Mouse (Mus musculus) intestine, postnatal 0 days (tissue): ENCODE measurements around the gene Sobp. TPM values are rescaled to one million over a fixed set of nuclear protein-coding genes. Genes with fewer than 3 reads are reported as not detected.

Experiments used
- ATAC-seq: fragments of 200-750 bp; cut with Nextera tagmentation; 2 replicates; pipeline ENCODE4 v1.8.0; 2017; ENCODE audit warnings: mild to moderate bottlenecking, moderate TSS enrichment, moderate library complexity
- H3K27ac ChIP-seq: fragments of 300-500 bp; sonication (generic); 2 replicates; pipeline ENCODE4 v1.5.1; 2014; ENCODE audit warnings: mild to moderate bottlenecking, low read depth, low read length, moderate library complexity
- H3K27me3 ChIP-seq: fragments of 300-500 bp; sonication (generic); replicated peaks from 2 replicates; pipeline ENCODE4 v1.6.1; 2014; ENCODE audit warnings: low read length, mixed read lengths; ENCODE audit not compliant: control insufficient read depth, insufficient read depth
- H3K36me3 ChIP-seq: fragments of 300-500 bp; sonication (generic); 2 replicates; pipeline ENCODE4 v1.6.1; 2014; ENCODE audit warnings: mild to moderate bottlenecking, moderate library complexity; ENCODE audit not compliant: control insufficient read depth, insufficient read depth
- H3K4me1 ChIP-seq: fragments of 300-500 bp; sonication (generic); replicated peaks from 2 replicates; pipeline ENCODE4 v1.6.1; 2014; ENCODE audit warnings: antibody characterized with exemption, low read length, mixed read lengths; ENCODE audit not compliant: control insufficient read depth, insufficient read depth
- H3K4me2 ChIP-seq: fragments of 300-500 bp; sonication (generic); replicated peaks from 2 replicates; pipeline ENCODE4 v1.6.1; 2014; ENCODE audit warnings: low read depth, mild to moderate bottlenecking, moderate library complexity
- H3K4me3 ChIP-seq: fragments of 300-500 bp; sonication (generic); 2 replicates; pipeline ENCODE4 v1.5.1; 2014; ENCODE audit warnings: low read depth, low read length
- H3K9ac ChIP-seq: fragments of 300-500 bp; sonication (generic); 2 replicates; pipeline ENCODE4 v1.6.1; 2014; ENCODE audit warnings: mild to moderate bottlenecking, low read depth, low read length
- H3K9me3 ChIP-seq: fragments of 300-500 bp; sonication (generic); 2 replicates; pipeline ENCODE4 v1.6.1; 2016; ENCODE audit warnings: mixed run types; ENCODE audit not compliant: control insufficient read depth
- CTCF ChIP-seq: sonication (generic); IDR thresholded peaks from 2 replicates; pipeline ENCODE4 v1.5.1; 2016; ENCODE audit warnings: low read depth, mild to moderate bottlenecking, control low read depth, antibody characterized with exemption, moderate library complexity
- WGBS: fragments of 180-500 bp; shearing (Covaris S2); extraction: QIAGEN DNeasy Blood & Tissue Kit; methylation state at CpG from one replicate; pipeline ENCODE4 v1.1.7; 2014; 5-methylcytosine and 5-hydroxymethylcytosine counted together
- polyA plus RNA-seq: library from polyadenylated mRNA; unstranded; fragments of >200 nt; fragmentation: Nextera tagmentation; extraction: Ambion mirVana; gene quantifications from 2 replicates; pipeline ENCODE4 v1.2.1, GENCODE M21; 2015

The Sobp gene
- polyA plus RNA-seq, 1 experiment from 2014 or later: 0.99 TPM

DNA sequence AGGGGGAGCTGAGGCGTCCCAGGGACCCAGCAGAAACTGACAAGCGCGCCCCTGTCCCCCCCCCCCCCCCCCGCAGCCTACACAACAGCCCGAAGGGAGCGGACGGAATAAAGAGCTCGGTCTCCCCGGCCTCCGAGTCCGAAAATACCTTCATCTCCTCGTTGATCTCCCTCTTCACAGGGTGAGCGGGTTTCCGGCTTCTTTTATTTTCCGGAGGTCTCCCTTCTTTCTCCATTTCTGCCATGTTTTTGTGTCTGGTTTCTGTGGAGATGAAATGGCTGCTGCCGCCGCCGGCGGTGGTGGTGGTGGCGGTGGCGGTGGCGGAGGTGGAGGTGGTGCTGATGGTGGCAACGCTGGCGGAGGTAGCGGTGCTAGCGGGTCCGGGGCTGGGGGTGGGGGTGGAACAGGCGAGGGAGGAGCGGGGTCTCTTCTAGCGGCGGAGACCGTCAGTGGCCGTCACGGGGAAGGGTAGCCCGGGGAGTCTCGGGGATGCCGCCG is 453 bp downstream of the Sobp start:
- Histone ChIP-seq H3K9ac (peak overlapping the region; percentile 78), H3K27ac (no peak overlapping the region), H3K4me3 (peak overlapping the region; percentile 78), H3K4me1 (no peaks in the 10 kb centered on the region), H3K36me3 (no peaks in the 10 kb centered on the region), H3K9me3 (no peaks in the 10 kb centered on the region), H3K27me3 (peaks cover 78% of the 10 kb centered on the region), H3K4me2 (peak overlapping the region; percentile 96)
- ATAC-seq: peak; percentile 26; the same call in 1 of the 2 replicates
- no peak for TF ChIP-seq CTCF
- WGBS: 2% methylated on average over 28 of the region's 38 CpGs

DNA sequence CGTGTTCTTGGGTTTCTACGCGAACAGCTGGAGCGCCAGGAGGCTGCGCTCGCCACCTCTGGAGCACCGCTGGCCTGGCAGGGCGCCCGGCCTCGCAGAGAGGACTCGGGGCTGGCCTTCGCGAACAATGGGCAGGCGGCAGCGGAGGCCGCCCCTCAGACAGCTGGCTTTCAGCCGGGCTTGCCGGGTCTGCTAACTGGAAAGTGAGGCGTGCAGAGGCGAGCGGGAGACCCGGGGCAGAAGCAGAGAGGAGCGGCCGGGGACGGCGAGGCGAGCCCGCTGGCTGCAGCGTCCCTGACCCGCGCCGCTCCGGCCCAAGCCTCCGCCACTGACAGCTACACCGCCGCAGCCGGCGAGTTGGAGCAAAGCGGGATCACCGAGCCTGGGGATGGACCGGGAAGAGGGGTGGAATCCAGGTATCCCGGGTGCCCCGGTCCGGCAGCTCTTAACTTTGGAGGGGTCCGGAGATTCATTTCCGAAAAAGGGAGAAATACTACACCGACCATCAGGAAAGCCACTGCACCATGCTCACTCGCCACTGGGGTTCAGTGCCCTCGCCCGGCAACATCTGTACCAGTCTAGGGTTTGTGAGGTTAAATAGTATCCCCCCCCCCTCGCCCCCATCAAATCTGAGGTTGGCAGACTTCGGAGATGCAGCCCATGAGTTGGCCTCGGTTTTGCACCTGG is 1.0 kb downstream of the Sobp start:
- Histone ChIP-seq H3K4me2 (peak overlapping the region; percentile 96), H3K9me3 (no peaks in the 10 kb centered on the region), H3K4me1 (no peaks in the 10 kb centered on the region), H3K4me3 (peak overlapping the region; percentile 78), H3K9ac (peak overlapping the region; percentile 37; the same call in 1 of the 2 replicates), H3K27me3 (peaks cover 73% of the 10 kb centered on the region), H3K27ac (no peak overlapping the region), H3K36me3 (no peaks in the 10 kb centered on the region)
- TF ChIP-seq CTCF: peak; percentile 42
- peak; percentile 42; the same call in 1 of the 2 replicates for ATAC-seq
- WGBS: under 1% methylated on average over 53 of the region's 53 CpGs

GRCm38 (mm10) chr10:43172554-43172953 is 1.8 kb downstream of the Sobp start:
- no peak for ATAC-seq
- Histone ChIP-seq H3K27me3 (peaks cover 67% of the 10 kb centered on the region), H3K36me3 (no peaks in the 10 kb centered on the region), H3K9ac (no peak overlapping the region), H3K27ac (no peak overlapping the region), H3K4me2 (peak overlapping the region; percentile 96), H3K4me1 (no peaks in the 10 kb centered on the region), H3K4me3 (peak overlapping the region; percentile 78), H3K9me3 (no peaks in the 10 kb centered on the region)
- TF ChIP-seq CTCF: no peak
- 11% methylated on average over 8 of the region's 8 CpGs for WGBS

DNA sequence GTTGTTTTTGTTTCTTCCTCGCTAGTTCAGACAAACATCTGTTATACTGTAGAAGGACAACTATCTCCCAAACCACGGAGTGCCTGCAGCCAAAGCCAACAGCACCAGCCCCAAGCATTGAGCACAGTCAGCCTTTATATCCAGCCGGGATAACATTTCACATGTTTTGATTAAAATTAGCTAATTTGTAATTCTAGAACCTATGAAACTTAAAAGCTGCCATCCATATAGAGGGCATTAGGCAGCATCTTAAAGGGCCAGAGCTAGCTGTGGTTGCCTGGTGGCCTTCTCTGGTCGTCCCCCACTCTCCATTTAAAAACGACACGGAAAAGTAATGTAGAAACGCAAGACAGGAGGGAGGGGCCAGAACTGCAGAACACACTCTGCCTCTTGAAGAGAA is 2.3 kb downstream of the Sobp start:
- H3K9me3 ChIP-seq: no peaks in the 10 kb centered on the region
- no peaks in the 10 kb centered on the region for H3K4me1 ChIP-seq
- no peak for TF ChIP-seq CTCF
- no peak for ATAC-seq
- H3K27ac ChIP-seq: no peak overlapping the region
- WGBS: 12% methylated on average over 7 of the region's 7 CpGs
- peak overlapping the region; percentile 78; the same call in 1 of the 2 replicates for H3K4me3 ChIP-seq
- H3K4me2 ChIP-seq: peak overlapping the region; percentile 96; the same call in 1 of the 2 replicates
- H3K9ac ChIP-seq: no peak overlapping the region
- peaks cover 64% of the 10 kb centered on the region for H3K27me3 ChIP-seq
- H3K36me3 ChIP-seq: no peaks in the 10 kb centered on the region

DNA sequence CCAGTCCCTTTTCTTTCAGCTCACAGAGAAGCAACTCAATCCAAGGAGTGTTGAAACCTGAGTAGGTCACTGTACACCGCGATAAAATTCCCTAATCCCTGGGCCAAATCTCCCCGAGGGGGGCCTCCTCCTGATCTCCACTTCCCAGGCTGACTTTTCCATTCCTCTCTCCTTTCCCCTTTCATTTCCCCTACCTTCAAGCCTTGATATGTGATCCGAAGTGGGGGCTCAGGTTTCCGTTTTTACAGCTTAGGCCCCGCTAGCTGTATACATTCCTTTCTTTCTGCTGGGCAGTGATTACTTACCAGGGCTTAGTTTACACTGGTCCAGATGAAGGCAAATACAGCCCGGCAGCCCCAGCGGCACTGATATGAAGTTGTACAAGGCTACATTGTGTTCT is 3.2 kb downstream of the Sobp start:
- WGBS: 11% methylated on average over 8 of the region's 8 CpGs
- no peak overlapping the region for H3K4me3 ChIP-seq
- H3K9ac ChIP-seq: no peak overlapping the region
- H3K9me3 ChIP-seq: no peaks in the 10 kb centered on the region
- TF ChIP-seq CTCF: no peak
- no peaks in the 10 kb centered on the region for H3K4me1 ChIP-seq
- H3K36me3 ChIP-seq: no peaks in the 10 kb centered on the region
- H3K4me2 ChIP-seq: peak overlapping the region; percentile 9; the same call in 1 of the 2 replicates
- H3K27ac ChIP-seq: no peak overlapping the region
- H3K27me3 ChIP-seq: peaks cover 62% of the 10 kb centered on the region
- ATAC-seq: no peak

DNA sequence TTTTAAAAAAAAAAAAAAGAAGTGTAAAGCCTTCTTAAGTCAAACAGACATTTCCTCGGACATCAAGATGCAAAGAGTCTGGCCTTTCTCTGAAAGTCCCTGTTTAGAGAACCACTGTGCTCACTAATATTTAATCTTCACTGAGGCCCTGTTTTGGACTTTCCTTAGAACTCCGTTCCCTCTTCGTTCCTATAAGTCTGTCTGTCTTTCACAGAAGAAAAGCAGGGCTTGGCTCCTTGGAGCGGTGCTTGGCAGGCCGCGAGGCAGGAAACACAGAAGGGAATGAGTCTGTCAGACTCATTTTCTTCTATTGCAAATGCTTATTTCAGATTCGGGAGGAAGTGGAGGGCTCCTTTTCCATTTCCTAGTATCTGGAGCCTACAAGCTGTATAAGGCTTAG is 5.5 kb downstream of the Sobp start:
- no peaks in the 10 kb centered on the region for H3K4me1 ChIP-seq
- no peak overlapping the region for H3K9ac ChIP-seq
- H3K27ac ChIP-seq: no peak overlapping the region
- no peak for ATAC-seq
- H3K27me3 ChIP-seq: peaks cover 42% of the 10 kb centered on the region
- H3K36me3 ChIP-seq: no peaks in the 10 kb centered on the region
- 74% methylated on average over 7 of the region's 7 CpGs for WGBS
- H3K9me3 ChIP-seq: no peaks in the 10 kb centered on the region
- no peak overlapping the region for H3K4me2 ChIP-seq
- TF ChIP-seq CTCF: no peak
- no peak overlapping the region for H3K4me3 ChIP-seq
